Mouse (Mus musculus) thymus, postnatal 0 days (tissue): Measurements from ENCODE around the gene Tmem150c. TPM values are rescaled to one million over a fixed set of nuclear protein-coding genes. Genes with fewer than 3 reads are reported as not detected.

ENCODE experiments used
- DNase-seq: peaks from one replicate; pipeline ENCODE4 v3.0.0-alpha.2; 2015; ENCODE audit warnings: low spot score
- polyA plus RNA-seq: library from polyadenylated mRNA; unstranded; fragments of >200 nt; fragmentation: Nextera tagmentation; extraction: Ambion mirVana; gene quantifications from 2 replicates; pipeline ENCODE4 v1.2.1, GENCODE M21; 2015

Tmem150c gene
- polyA plus RNA-seq, 1 experiment from 2014 or later, result 9.8 TPM

- no peak for DNase-seq
These were observed 103.7 kb downstream of the Tmem150c start for GRCm38 (mm10) chr5:100055866-100056369.

- no peak for DNase-seq
These were observed 104.6 kb downstream of the Tmem150c start for GRCm38 (mm10) chr5:100054807-100055547.

- no peak for DNase-seq
These were observed 106.9 kb downstream of the Tmem150c start for GRCm38 (mm10) chr5:100052728-100053127.

GRCm38 (mm10) chr5:100049904-100050303 is 109.7 kb downstream of the Tmem150c start:
- DNase-seq, result no peak

GRCm38 (mm10) chr5:100047871-100048270 is 111.7 kb downstream of the Tmem150c start:
- no peak for DNase-seq

- DNase-seq, result no peak
These were observed 112.4 kb downstream of the Tmem150c start for GRCm38 (mm10) chr5:100047143-100047640.

- DNase-seq, result no peak
These were observed 113.5 kb downstream of the Tmem150c start for GRCm38 (mm10) chr5:100046096-100046495.

GRCm38 (mm10) chr5:100044621-100045020 is 115.0 kb downstream of the Tmem150c start:
- DNase-seq, result no peak

- DNase-seq, result no peak
These were observed 115.6 kb downstream of the Tmem150c start for GRCm38 (mm10) chr5:100044030-100044429.

- no peak for DNase-seq
These were observed 116.2 kb downstream of the Tmem150c start for GRCm38 (mm10) chr5:100043361-100043760.

- no peak for DNase-seq
These were observed 117.1 kb downstream of the Tmem150c start for GRCm38 (mm10) chr5:100042467-100042866.

GRCm38 (mm10) chr5:100041272-100041671 is 118.3 kb downstream of the Tmem150c start:
- no peak for DNase-seq

GRCm38 (mm10) chr5:100040281-100040784 is 119.3 kb downstream of the Tmem150c start:
- no peak for DNase-seq

- peak; percentile 96 for DNase-seq
These were observed 119.9 kb downstream of the Tmem150c start, which contains the start of the genes Hnrnpdl and Enoph1 for GRCm38 (mm10) chr5:100039602-100040142. Gene Hnrnpdl (minus strand): TSS chr5:100039664. Gene Enoph1 (plus strand): TSS chr5:100039985.

- DNase-seq, result peak; percentile 96
These were observed 120.7 kb downstream of the Tmem150c start for GRCm38 (mm10) chr5:100038714-100039601.

- DNase-seq, result peak; percentile 88
These were observed 121.5 kb downstream of the Tmem150c start for GRCm38 (mm10) chr5:100037965-100038713.

- DNase-seq, result peak; percentile 42
These were observed 122.9 kb downstream of the Tmem150c start for GRCm38 (mm10) chr5:100036681-100037080.

- no peak for DNase-seq
These were observed 123.7 kb downstream of the Tmem150c start for GRCm38 (mm10) chr5:100035950-100036349.

- DNase-seq, result no peak
These were observed 127.0 kb downstream of the Tmem150c start for GRCm38 (mm10) chr5:100032646-100033045.

GRCm38 (mm10) chr5:100032107-100032506 is 127.5 kb downstream of the Tmem150c start:
- no peak for DNase-seq
